Mouse (Mus musculus) brain, embryonic 14.5 days (tissue): ENCODE data around the gene Slc9a6. TPM values are rescaled to one million over a fixed set of nuclear protein-coding genes. Genes with fewer than 3 reads are reported as not detected.

Source experiments
- DNase-seq: peaks from one replicate; pipeline ENCODE4 v3.0.0-alpha.2; 2011; ENCODE audit warnings: low read depth
- CTCF ChIP-seq: fragments of 200-500 bp; IDR thresholded peaks from 2 replicates; pipeline ENCODE4 v1.5.1; 2012; ENCODE audit warnings: inconsistent platforms, mild to moderate bottlenecking, moderate library complexity, borderline replicate concordance; ENCODE audit not compliant: insufficient read depth, insufficient read length; ENCODE audit errors: extremely low read depth
- POLR2A ChIP-seq: fragments of 200-500 bp; IDR thresholded peaks from 2 replicates; pipeline ENCODE4 v1.6.1; 2012; ENCODE audit warnings: mild to moderate bottlenecking, inconsistent platforms, borderline replicate concordance; ENCODE audit not compliant: poor library complexity, insufficient read depth, insufficient read length, severe bottlenecking; ENCODE audit errors: extremely low read depth
- polyA plus RNA-seq: library from polyadenylated mRNA; depleted of rRNA; stranded (reverse); fragments of >200 nt; gene quantifications from 2 replicates; pipeline ENCODE4 v1.2.3, GENCODE M21; 2012; rRNA removed

Gene Slc9a6
- polyA plus RNA-seq, 1 experiment: 70.0 TPM

DNA sequence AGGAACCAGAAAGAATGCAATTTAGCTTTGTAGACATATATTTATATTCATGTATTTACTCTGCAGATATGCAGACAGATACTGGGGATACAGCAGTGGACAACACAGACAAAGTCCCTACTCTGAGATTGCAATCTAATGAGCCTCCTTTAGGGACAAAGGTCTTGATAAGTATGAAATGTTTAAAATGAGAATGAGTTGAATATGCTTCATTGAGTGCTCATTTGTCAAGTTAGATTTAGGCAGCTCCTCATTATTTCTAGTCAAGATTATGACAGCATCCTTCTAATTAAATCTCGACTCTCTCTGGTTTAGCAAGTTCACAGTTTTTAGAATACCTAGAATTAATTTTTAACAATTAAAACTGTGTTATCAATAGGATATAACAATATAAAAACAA lies 103.1 kb downstream of the Slc9a6 start:
- TF ChIP-seq CTCF: no peak
- TF ChIP-seq POLR2A: no peak
- no peak for DNase-seq

Other genes with a start within 250 kb of the Slc9a6 start
- 14.7 and 20.3 TPM in 2 replicates for gene Smim10l2a, start 235.2 kb upstream of the Slc9a6 start, polyA plus RNA-seq
- gene Gm2174, start 161.8 kb upstream of the Slc9a6 start, polyA plus RNA-seq: not detected in 2 replicates
- 52.0 and 63.7 TPM in 2 replicates for gene Ints6l, start 154.9 kb upstream of the Slc9a6 start, polyA plus RNA-seq
- not detected in 2 replicates for gene Gm10477, start 85.0 kb upstream of the Slc9a6 start, polyA plus RNA-seq
- 0.29 and 0.40 TPM in 2 replicates for gene Gm648, start 60.2 kb upstream of the Slc9a6 start, polyA plus RNA-seq
- gene Mmgt1, start 11.7 kb upstream of the Slc9a6 start, polyA plus RNA-seq: 37.8 and 45.5 TPM in 2 replicates
- 204 and 237 TPM in 2 replicates for gene Fhl1, start 122.0 kb downstream of the Slc9a6 start, polyA plus RNA-seq
- 0.20 and 0.36 TPM in 2 replicates for gene Map7d3, start 212.6 kb downstream of the Slc9a6 start, polyA plus RNA-seq